In genomic region chr9:67043231-67044199, GRCm38 (mm10) we compare ENCODE assay signal across 8 mouse cellular contexts. TPM values are rescaled to one million over a fixed set of nuclear protein-coding genes. Genes with fewer than 3 reads are reported as not detected.
DNase-seq lines count a peak whose midpoint lies in the region; ATAC-seq and TF ChIP-seq lines count a peak whose summit lies in the region.

No protein-coding gene starts in this region.

- no peaks in the 10 kb centered on the region for H3K27me3 ChIP-seq in heart, embryonic 15.5 days
- H3K27me3 ChIP-seq in liver, embryonic 14.5 days (ENCODE audit: control insufficient read depth, insufficient read depth, low read length): peaks cover 43% of the 10 kb centered on the region
- H3K27me3 ChIP-seq in neural tube, embryonic 11.5 days (ENCODE audit: control insufficient read depth, insufficient read depth, low read length): peaks cover 19% of the 10 kb centered on the region
- H3K27me3 ChIP-seq in stomach, postnatal 0 days (ENCODE audit: control insufficient read depth, insufficient read depth, low read length): no peaks in the 10 kb centered on the region

- peaks cover 15% of the 10 kb centered on the region; the same call in 1 of the 2 replicates for H3K36me3 ChIP-seq in heart, embryonic 15.5 days
- H3K36me3 ChIP-seq in liver, embryonic 14.5 days (replicated peaks; ENCODE audit: control insufficient read depth, insufficient read depth, low read depth): peaks cover 3% of the 10 kb centered on the region
- no peaks in the 10 kb centered on the region for H3K36me3 ChIP-seq in neural tube, embryonic 11.5 days (ENCODE audit: control insufficient read depth, insufficient read depth, low read length)
- peaks cover 3% of the 10 kb centered on the region; the same call in 1 of the 2 replicates for H3K36me3 ChIP-seq in stomach, postnatal 0 days (ENCODE audit: control insufficient read depth, insufficient read depth, low read length)

- H3K4me3 ChIP-seq in heart, embryonic 15.5 days: peak overlapping the region; percentile 61
- H3K4me3 ChIP-seq in liver, embryonic 14.5 days (ENCODE audit: insufficient read depth in 1 of 2, low read depth in 2 of 2, low read length in 2 of 2): peak overlapping the region; percentile 73 to 96
- H3K4me3 ChIP-seq in neural tube, embryonic 11.5 days (ENCODE audit: low read depth, low read length): peak overlapping the region; percentile 83
- peak overlapping the region; percentile 86 for H3K4me3 ChIP-seq in stomach, postnatal 0 days (ENCODE audit: low read depth, low read length)

- TF ChIP-seq CTCF in liver, embryonic 14.5 days (IDR thresholded peaks at IDR 0.05; ENCODE audit: low read depth): peak; percentile 98
- TF ChIP-seq CTCF in stomach, postnatal 0 days (IDR thresholded peaks at IDR 0.05; ENCODE audit: low read depth): peak; percentile 92

- H3K4me1 ChIP-seq in heart, embryonic 15.5 days (replicated peaks): peaks cover 52% of the 10 kb centered on the region
- H3K4me1 ChIP-seq in liver, embryonic 14.5 days (replicated peaks; ENCODE audit: control insufficient read depth in 2 of 2, insufficient read depth in 2 of 2, low read length in 1 of 2): peaks cover 34 to 39% of the 10 kb centered on the region in 2 experiments
- H3K4me1 ChIP-seq in neural tube, embryonic 11.5 days (ENCODE audit: control insufficient read depth, insufficient read depth, low read length): peaks cover 37% of the 10 kb centered on the region
- H3K4me1 ChIP-seq in stomach, postnatal 0 days (replicated peaks; ENCODE audit: control insufficient read depth, insufficient read depth): peaks cover 9% of the 10 kb centered on the region; the same call in 1 of the 2 replicates

- peak overlapping the region; percentile 99 for H3K27ac ChIP-seq in heart, embryonic 15.5 days
- H3K27ac ChIP-seq in liver, embryonic 14.5 days: peak overlapping the region; percentile 93
- peak overlapping the region; percentile 94 for H3K27ac ChIP-seq in neural tube, embryonic 11.5 days (ENCODE audit: low read depth, low read length)
- peak overlapping the region; percentile 94 for H3K27ac ChIP-seq in stomach, postnatal 0 days (replicated peaks)

- peak overlapping the region; percentile 85 for H3K9ac ChIP-seq in heart, embryonic 15.5 days
- H3K9ac ChIP-seq in liver, embryonic 14.5 days (replicated peaks): peak overlapping the region; percentile 97
- peak overlapping the region; percentile 93 for H3K9ac ChIP-seq in neural tube, embryonic 11.5 days (ENCODE audit: low read length)
- H3K9ac ChIP-seq in stomach, postnatal 0 days (ENCODE audit: low read length): peak overlapping the region; percentile 90

- H3K4me2 ChIP-seq in heart, embryonic 15.5 days: peak overlapping the region; percentile 75
- peak overlapping the region; percentile 96 for H3K4me2 ChIP-seq in liver, embryonic 14.5 days (ENCODE audit: low read depth)
- H3K4me2 ChIP-seq in neural tube, embryonic 11.5 days (ENCODE audit: low read depth): peak overlapping the region; percentile 73
- peak overlapping the region; percentile 69 for H3K4me2 ChIP-seq in stomach, postnatal 0 days (replicated peaks; ENCODE audit: low read depth)

- ATAC-seq in CD4-positive, CD25-positive, alpha-beta regulatory T cell, adult 4 months: peak; percentile 85
- peak; percentile 84 for ATAC-seq in heart, embryonic 15.5 days (replicated peaks; ENCODE audit: insufficient number of reproducible peaks, insufficient read depth, low FRiP score, low read depth)
- peak; percentile 93 for ATAC-seq in liver, embryonic 14.5 days (ENCODE audit: insufficient read depth)
- ATAC-seq in neural tube, embryonic 11.5 days (ENCODE audit: insufficient read depth, low FRiP score, low TSS enrichment): peak; percentile 90
- ATAC-seq in stomach, postnatal 0 days (ENCODE audit: low FRiP score, low TSS enrichment): peak; percentile 93

- TF ChIP-seq EP300 in liver, embryonic 14.5 days (IDR thresholded peaks at IDR 0.05; ENCODE audit: low read depth): peak; percentile 62; the same call in 1 of the 2 replicates
- no peak for TF ChIP-seq EP300 in stomach, postnatal 0 days (optimal IDR thresholded peaks at IDR 0.05)

- WGBS in heart, embryonic 15.5 days: under 1% methylated on average over 73 of the region's 73 CpGs
- WGBS in liver, embryonic 14.5 days (ENCODE audit: insufficient replicate concordance): under 1% methylated on average over 72 of the region's 73 CpGs
- under 1% methylated on average over 73 of the region's 73 CpGs for WGBS in neural tube, embryonic 11.5 days
- under 1% methylated on average over 71 of the region's 73 CpGs for WGBS in stomach, postnatal 0 days

- DNase-seq in c-Kit-negative CD71-positive TER-119-positive erythroid progenitor cells, embryonic 14.5 days (ENCODE audit: low read depth, low spot score): peak; percentile 98
- peak; percentile 92 for DNase-seq in fibroblast of lung, adult 2 months (ENCODE audit: low read depth)
- DNase-seq in kidney, postnatal 25 days: peak; percentile 99 to 100
- peak; percentile 97 for DNase-seq in liver, embryonic 14.5 days (ENCODE audit: low read depth in 3 of 3, low spot score in 3 of 3)
- peak; percentile 100 for DNase-seq in neural tube, embryonic 11.5 days (ENCODE audit: low spot score)
- DNase-seq in stomach, postnatal 0 days (ENCODE audit: low spot score): peak; percentile 99

- no peaks in the 10 kb centered on the region for H3K9me3 ChIP-seq in heart, embryonic 15.5 days (replicated peaks)
- no peaks in the 10 kb centered on the region for H3K9me3 ChIP-seq in liver, embryonic 14.5 days (ENCODE audit: control insufficient read depth, low read length)
- no peaks in the 10 kb centered on the region for H3K9me3 ChIP-seq in neural tube, embryonic 11.5 days (ENCODE audit: control insufficient read depth, low read length)
- H3K9me3 ChIP-seq in stomach, postnatal 0 days (ENCODE audit: control insufficient read depth, low read length): no peaks in the 10 kb centered on the region

RNA-seq across cellular contexts. Expression of gene Tpm1, which starts 5.7 kb away (rescaled TPM):
- polyA plus RNA-seq in CD4-positive, CD25-positive, alpha-beta regulatory T cell, adult 4 months (2017; shearing (Covaris generic)): 10 to 100 TPM; 25.6 to 42.4 TPM
- polyA plus RNA-seq in heart, embryonic 15.5 days (2015; fragmentation: Nextera tagmentation; extraction: Ambion mirVana): 3,993 and 5,392 TPM in 2 replicates
- polyA plus RNA-seq in liver, embryonic 14.5 days (2012; rRNA removed): 49.2 and 87.4 TPM in 2 replicates
- polyA plus RNA-seq in liver, embryonic 14.5 days (2014; fragmentation: Nextera tagmentation; extraction: Ambion mirVana): 113 and 116 TPM in 2 replicates
- 364 and 445 TPM in 2 replicates for polyA plus RNA-seq in neural tube, embryonic 11.5 days (2014; fragmentation: Nextera tagmentation; extraction: Ambion mirVana)
- 1,738 and 2,538 TPM in 2 replicates for polyA plus RNA-seq in stomach, postnatal 0 days (2015; fragmentation: Nextera tagmentation; extraction: Ambion mirVana)

Comparison
In these comparisons a context has a peak if more than half of its experiments do, and no peak if none do; other contexts are left out.
1. Peak in every context shown above with its lines: DNase-seq, ATAC-seq, H3K4me3 ChIP-seq and H3K27ac ChIP-seq.